34 mouse cellular contexts compared by ENCODE assay signal in the genomic region with DNA sequence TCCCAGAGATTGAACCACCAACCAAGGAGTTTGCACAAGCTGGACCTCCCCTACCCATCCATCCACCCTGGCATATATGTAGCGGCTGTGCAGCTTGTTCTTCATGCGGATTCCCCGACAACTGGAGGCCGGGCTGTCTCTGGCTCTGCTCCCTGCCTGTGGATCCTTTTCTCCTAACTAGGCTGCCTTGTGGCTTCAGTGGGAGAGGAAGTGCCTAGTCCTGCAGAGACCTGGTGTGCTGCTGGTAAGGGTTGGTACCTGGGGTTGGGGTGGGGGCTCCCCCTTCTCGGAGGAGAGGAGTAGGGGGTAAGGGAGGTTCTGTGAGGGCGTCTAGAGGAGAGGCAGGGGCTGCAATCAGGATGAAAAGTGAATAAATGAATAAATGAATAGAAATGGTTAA.
"Had no signal": no experiment of that assay in that cellular context is flagged by ENCODE, and none has a peak within 500 bp of the region (broad histone marks: within the 10 kb centered on the region; RNA-seq: fewer than 3 reads in every experiment).

No protein-coding gene starts in this region.

- H3K4me1 ChIP-seq: heart, embryonic 12.5 days; heart, embryonic 13.5 days; heart, embryonic 15.5 days; hindbrain, embryonic 10.5 days; hindbrain, embryonic 12.5 days; hindbrain, embryonic 13.5 days; hindbrain, embryonic 15.5 days; intestine, embryonic 15.5 days; kidney, embryonic 15.5 days had no signal

- H3K9me3 ChIP-seq: heart, embryonic 12.5 days; heart, embryonic 13.5 days; heart, embryonic 15.5 days; hindbrain, embryonic 10.5 days; hindbrain, embryonic 12.5 days; hindbrain, embryonic 13.5 days; hindbrain, embryonic 15.5 days; intestine, embryonic 15.5 days; kidney, embryonic 15.5 days had no signal

- ATAC-seq: hindbrain, embryonic 16.5 days; hindbrain, postnatal 0 days; inflammation-experienced regulatory T-cells, adult 6 months; intestine, embryonic 16.5 days; intestine, postnatal 0 days had no signal

- H3K27me3 ChIP-seq: heart, embryonic 12.5 days; heart, embryonic 13.5 days; heart, embryonic 15.5 days; hindbrain, embryonic 12.5 days; hindbrain, embryonic 13.5 days; hindbrain, embryonic 15.5 days; intestine, embryonic 15.5 days; kidney, embryonic 15.5 days had no signal

- H3K4me3 ChIP-seq: heart, embryonic 12.5 days; heart, embryonic 13.5 days; heart, embryonic 15.5 days; hindbrain, embryonic 10.5 days; hindbrain, embryonic 12.5 days; hindbrain, embryonic 13.5 days; hindbrain, embryonic 15.5 days; intestine, embryonic 15.5 days; kidney, embryonic 15.5 days; layer of hippocampus, adult 2 months; left cerebral cortex, adult 2 months had no signal

- H3K36me3 ChIP-seq: heart, embryonic 12.5 days; heart, embryonic 13.5 days; heart, embryonic 15.5 days; hindbrain, embryonic 10.5 days; hindbrain, embryonic 12.5 days; hindbrain, embryonic 13.5 days; hindbrain, embryonic 15.5 days; intestine, embryonic 15.5 days; kidney, embryonic 15.5 days had no signal

- H3K9ac ChIP-seq: heart, embryonic 12.5 days; heart, embryonic 13.5 days; heart, embryonic 15.5 days; hindbrain, embryonic 12.5 days; hindbrain, embryonic 13.5 days; hindbrain, embryonic 14.5 days; hindbrain, embryonic 15.5 days; intestine, embryonic 15.5 days; kidney, embryonic 15.5 days had no signal

- DNase-seq: heart, postnatal 10 days; heart, postnatal 14 days; heart, postnatal 36 days; heart, postnatal 4 days; kidney, adult 11 months; kidney, adult 18-20 months; kidney, adult 2 months; kidney, adult 8-10 months; kidney, adult 9 months; kidney, postnatal 10 days; kidney, postnatal 14 days; kidney, postnatal 25 days; kidney, postnatal 36 days; kidney, postnatal 4 days; layer of hippocampus, adult 9-11 months; layer of hippocampus, postnatal 36 days had no signal

- H3K4me2 ChIP-seq: heart, embryonic 12.5 days; heart, embryonic 13.5 days; heart, embryonic 15.5 days; hindbrain, embryonic 12.5 days; hindbrain, embryonic 13.5 days; hindbrain, embryonic 14.5 days; hindbrain, embryonic 15.5 days; intestine, embryonic 15.5 days; kidney, embryonic 15.5 days had no signal

- H3K27ac ChIP-seq: heart, embryonic 13.5 days; heart, embryonic 15.5 days; hindbrain, embryonic 10.5 days; hindbrain, embryonic 12.5 days; hindbrain, embryonic 13.5 days; hindbrain, embryonic 14.5 days; hindbrain, embryonic 15.5 days; hindbrain, postnatal 0 days; intestine, embryonic 15.5 days; kidney, embryonic 15.5 days; kidney, postnatal 0 days; layer of hippocampus, adult 2 months; left cerebral cortex, adult 2 months had no signal
